Mouse (Mus musculus) forebrain, embryonic 16.5 days (tissue): ENCODE results near the gene Nkd1. TPM values are rescaled to one million over a fixed set of nuclear protein-coding genes. Genes with fewer than 3 reads are reported as not detected.
A peak's percentile ranks its signal among the peaks of the same experiment; 100 is the strongest.

Experiments used
- ATAC-seq: fragments of 200-750 bp; cut with Nextera tagmentation; 2 replicates; pipeline ENCODE4 v1.8.0; 2017; ENCODE audit warnings: mild to moderate bottlenecking, moderate library complexity
- H3K27ac ChIP-seq: fragments of 300-500 bp; sonication (generic); 2 replicates; pipeline ENCODE4 v1.5.1; 2014; ENCODE audit warnings: low read length, control low read depth
- H3K27me3 ChIP-seq: fragments of 300-500 bp; sonication (generic); replicated peaks from 2 replicates; pipeline ENCODE4 v1.6.1; 2014; ENCODE audit warnings: low read length; ENCODE audit not compliant: control insufficient read depth, insufficient read depth
- H3K36me3 ChIP-seq: fragments of 300-500 bp; sonication (generic); 2 replicates; pipeline ENCODE4 v1.6.1; 2014; ENCODE audit not compliant: control insufficient read depth, insufficient read depth
- H3K4me1 ChIP-seq: fragments of 300-500 bp; sonication (generic); replicated peaks from 2 replicates; pipeline ENCODE4 v1.6.1; 2014; ENCODE audit warnings: low read length; ENCODE audit not compliant: control insufficient read depth, insufficient read depth
- H3K4me2 ChIP-seq: fragments of 300-500 bp; sonication (generic); 2 replicates; pipeline ENCODE4 v1.6.1; 2014; ENCODE audit warnings: mild to moderate bottlenecking, low read length, control low read depth
- H3K4me3 ChIP-seq: fragments of 300-500 bp; sonication (generic); replicated peaks from 2 replicates; pipeline ENCODE4 v1.5.1; 2014; ENCODE audit warnings: mild to moderate bottlenecking, low read length, control low read depth
- H3K9ac ChIP-seq: fragments of 300-500 bp; sonication (generic); replicated peaks from 2 replicates; pipeline ENCODE4 v1.6.1; 2014; ENCODE audit warnings: low read depth, low read length, control low read depth
- H3K9me3 ChIP-seq: fragments of 300-500 bp; sonication (generic); 2 replicates; pipeline ENCODE4 v1.6.1; 2016; ENCODE audit warnings: low read length; ENCODE audit not compliant: control insufficient read depth
- WGBS: fragments of 180-500 bp; shearing (Covaris S2); extraction: QIAGEN DNeasy Blood & Tissue Kit; methylation state at CpG from one replicate; pipeline ENCODE4 v1.1.7; 2014; 5-methylcytosine and 5-hydroxymethylcytosine counted together
- polyA plus RNA-seq: library from polyadenylated mRNA; unstranded; fragments of >200 nt; fragmentation: Nextera tagmentation; extraction: Ambion mirVana; gene quantifications from 2 replicates; pipeline ENCODE4 v1.2.1, GENCODE M21; 2015

The Nkd1 gene
- polyA plus RNA-seq, 1 experiment from 2014 or later, result 28.3 TPM

GRCm38 (mm10) chr8:88579668-88580330, 58.6 kb downstream of the Nkd1 start:
- 57% methylated on average over 18 of the region's 18 CpGs for WGBS
- ATAC-seq, result peak; percentile 44
- peak overlapping the region; percentile 47 for H3K27ac ChIP-seq

GRCm38 (mm10) chr8:88580785-88581184, 59.6 kb downstream of the Nkd1 start:
- no peaks in the 10 kb centered on the region for H3K36me3 ChIP-seq

More at GRCm38 (mm10) chr8:88579668-88580330, 58.6 kb downstream of the Nkd1 start:
- Histone ChIP-seq H3K4me2 (no peak overlapping the region), H3K36me3 (no peaks in the 10 kb centered on the region), H3K9me3 (no peaks in the 10 kb centered on the region), H3K4me3 (no peak overlapping the region), H3K27me3 (no peaks in the 10 kb centered on the region), H3K9ac (0 out of 2 replicates have a peak overlapping the region, but pooled peaks have one; percentile 9), H3K4me1 (peaks cover 46% of the 10 kb centered on the region)

GRCm38 (mm10) chr8:88583863-88584262, 62.7 kb downstream of the Nkd1 start:
- H3K27me3 ChIP-seq, result no peaks in the 10 kb centered on the region
- H3K4me3 ChIP-seq, result no peak overlapping the region
- no peak overlapping the region for H3K9ac ChIP-seq
- H3K9me3 ChIP-seq, result no peaks in the 10 kb centered on the region
- 78% methylated on average over 3 of the region's 3 CpGs for WGBS
- H3K36me3 ChIP-seq, result no peaks in the 10 kb centered on the region
- H3K27ac ChIP-seq, result no peak overlapping the region
- no peak overlapping the region for H3K4me2 ChIP-seq
- ATAC-seq, result no peak
- H3K4me1 ChIP-seq, result peaks cover 18% of the 10 kb centered on the region

More at GRCm38 (mm10) chr8:88580785-88581184, 59.6 kb downstream of the Nkd1 start:
- Histone ChIP-seq H3K9me3 (no peaks in the 10 kb centered on the region), H3K27me3 (no peaks in the 10 kb centered on the region), H3K27ac (no peak overlapping the region), H3K4me1 (peaks cover 42% of the 10 kb centered on the region), H3K4me3 (no peak overlapping the region), H3K4me2 (no peak overlapping the region), H3K9ac (no peak overlapping the region)
- no peak for ATAC-seq
- WGBS, result 78% methylated on average over 7 of the region's 7 CpGs

- Histone ChIP-seq H3K27me3 (no peaks in the 10 kb centered on the region), H3K4me2 (no peak overlapping the region), H3K4me3 (no peak overlapping the region), H3K27ac (no peak overlapping the region), H3K9ac (no peak overlapping the region), H3K9me3 (no peaks in the 10 kb centered on the region), H3K4me1 (0 out of 2 replicates have a peak, but pooled peaks cover 2% of the 10 kb centered on the region), H3K36me3 (no peaks in the 10 kb centered on the region)
- 93% methylated on average over 8 of the region's 8 CpGs for WGBS
- ATAC-seq, result no peak
Measured at GRCm38 (mm10) chr8:88588205-88588889, 67.2 kb downstream of the Nkd1 start.

GRCm38 (mm10) chr8:88590226-88590625, 69.1 kb downstream of the Nkd1 start:
- Histone ChIP-seq H3K27me3 (no peaks in the 10 kb centered on the region), H3K4me2 (no peak overlapping the region), H3K36me3 (no peaks in the 10 kb centered on the region), H3K9ac (no peak overlapping the region), H3K4me3 (no peak overlapping the region), H3K27ac (no peak overlapping the region), H3K4me1 (no peaks in the 10 kb centered on the region), H3K9me3 (no peaks in the 10 kb centered on the region)
- WGBS, result 60% methylated on average over 6 of the region's 6 CpGs
- ATAC-seq, result no peak

GRCm38 (mm10) chr8:88593947-88594346, 72.8 kb downstream of the Nkd1 start:
- no peaks in the 10 kb centered on the region for H3K4me1 ChIP-seq
- WGBS, result 100% methylated on average over 1 of the region's 1 CpGs

GRCm38 (mm10) chr8:88596042-88596441, 74.9 kb downstream of the Nkd1 start:
- Histone ChIP-seq H3K9me3 (no peaks in the 10 kb centered on the region), H3K27me3 (no peaks in the 10 kb centered on the region), H3K4me2 (no peak overlapping the region), H3K36me3 (no peaks in the 10 kb centered on the region), H3K9ac (no peak overlapping the region), H3K27ac (no peak overlapping the region), H3K4me3 (no peak overlapping the region), H3K4me1 (no peaks in the 10 kb centered on the region)
- no peak for ATAC-seq
- WGBS, result 78% methylated on average over 12 of the region's 12 CpGs

More at GRCm38 (mm10) chr8:88593947-88594346, 72.8 kb downstream of the Nkd1 start:
- Histone ChIP-seq H3K9ac (no peak overlapping the region), H3K27me3 (no peaks in the 10 kb centered on the region), H3K4me2 (no peak overlapping the region), H3K36me3 (no peaks in the 10 kb centered on the region), H3K27ac (no peak overlapping the region), H3K9me3 (no peaks in the 10 kb centered on the region), H3K4me3 (no peak overlapping the region)
- ATAC-seq, result no peak

GRCm38 (mm10) chr8:88598578-88598977, 77.4 kb downstream of the Nkd1 start:
- no peak overlapping the region for H3K9ac ChIP-seq
- no peaks in the 10 kb centered on the region for H3K27me3 ChIP-seq
- no peak overlapping the region for H3K27ac ChIP-seq
- H3K4me3 ChIP-seq, result no peak overlapping the region
- no peak for ATAC-seq
- peaks cover 6% of the 10 kb centered on the region for H3K4me1 ChIP-seq
- no peak overlapping the region for H3K4me2 ChIP-seq
- H3K36me3 ChIP-seq, result no peaks in the 10 kb centered on the region
- WGBS, result 68% methylated on average over 5 of the region's 5 CpGs
- H3K9me3 ChIP-seq, result peaks cover 3% of the 10 kb centered on the region

- H3K4me1 ChIP-seq, result peaks cover 15% of the 10 kb centered on the region
- H3K36me3 ChIP-seq, result no peaks in the 10 kb centered on the region
- no peaks in the 10 kb centered on the region for H3K27me3 ChIP-seq
- no peak overlapping the region for H3K9ac ChIP-seq
- H3K4me3 ChIP-seq, result no peak overlapping the region
- ATAC-seq, result no peak
- H3K27ac ChIP-seq, result no peak overlapping the region
- WGBS, result 69% methylated on average over 7 of the region's 7 CpGs
- H3K9me3 ChIP-seq, result peaks cover 3% of the 10 kb centered on the region
- H3K4me2 ChIP-seq, result no peak overlapping the region
Measured at GRCm38 (mm10) chr8:88599491-88599890, 78.3 kb downstream of the Nkd1 start.
